Mouse (Mus musculus) liver, embryonic 13.5 days (tissue): ENCODE measurements around the gene Eme1. TPM values are rescaled to one million over a fixed set of nuclear protein-coding genes. Genes with fewer than 3 reads are reported as not detected.
"Not testable (repeated sequence)": the region's sequence is repeated elsewhere in the genome, so short reads cannot be mapped to it uniquely, and the experiment has no call there.

Source experiments
- ATAC-seq: fragments of 200-750 bp; cut with Nextera tagmentation; 2 replicates; pipeline ENCODE4 v1.8.0; 2017; ENCODE audit warnings: low read depth, mild to moderate bottlenecking, moderate number of reproducible peaks, moderate library complexity
- DNase-seq: peaks from one replicate; pipeline ENCODE4 v3.0.0; 2022
- H3K27ac ChIP-seq: fragments of 300-500 bp; sonication (generic); 2 replicates; pipeline ENCODE4 v1.5.1; 2015; ENCODE audit warnings: moderate library complexity, mild to moderate bottlenecking, inconsistent platforms
- H3K27me3 ChIP-seq: fragments of 300-500 bp; sonication (generic); 2 replicates; pipeline ENCODE4 v1.6.1; 2015; ENCODE audit warnings: mild to moderate bottlenecking, inconsistent platforms
- H3K36me3 ChIP-seq: fragments of 300-500 bp; sonication (generic); 2 replicates; pipeline ENCODE4 v1.6.1; 2015; ENCODE audit warnings: mild to moderate bottlenecking, inconsistent platforms
- H3K4me1 ChIP-seq: fragments of 300-500 bp; sonication (generic); replicated peaks from 2 replicates; pipeline ENCODE4 v1.6.1; 2015; ENCODE audit warnings: inconsistent platforms
- H3K4me2 ChIP-seq: fragments of 300-500 bp; sonication (generic); 2 replicates; pipeline ENCODE4 v1.6.1; 2015; ENCODE audit warnings: inconsistent platforms, mild to moderate bottlenecking, moderate library complexity
- H3K4me3 ChIP-seq: fragments of 300-500 bp; sonication (generic); replicated peaks from 2 replicates; pipeline ENCODE4 v1.5.1; 2015; ENCODE audit warnings: mild to moderate bottlenecking, inconsistent platforms
- H3K9ac ChIP-seq: fragments of 300-500 bp; sonication (generic); 2 replicates; pipeline ENCODE4 v1.6.1; 2015; ENCODE audit warnings: mild to moderate bottlenecking, inconsistent platforms
- H3K9me3 ChIP-seq: fragments of 300-500 bp; sonication (generic); replicated peaks from 2 replicates; pipeline ENCODE4 v1.6.1; 2016; ENCODE audit warnings: inconsistent platforms
- WGBS: fragments of 180-500 bp; shearing (Covaris S2); methylation state at CpG from one replicate; pipeline ENCODE4 v1.1.7; 2015; ENCODE audit not compliant: insufficient replicate concordance; 5-methylcytosine and 5-hydroxymethylcytosine counted together
- polyA plus RNA-seq: library from polyadenylated mRNA; unstranded; fragments of >200 nt; fragmentation: Nextera tagmentation; extraction: Ambion mirVana; gene quantifications from 2 replicates; pipeline ENCODE4 v1.2.1, GENCODE M21; 2015

The Eme1 gene
- polyA plus RNA-seq = 18.4 and 19.5 TPM in 2 replicates

GRCm38 (mm10) chr11:94653663-94654436 lies at the start of gene Eme1, which contains the start of gene Mrpl27:
TSS of gene Eme1 (minus strand) at chr11:94653964.
TSS of gene Mrpl27 (plus strand) at chr11:94653767.
- WGBS = under 1% methylated on average over 32 of the region's 32 CpGs
- H3K36me3 ChIP-seq = peaks cover 51% of the 10 kb centered on the region
- peak within 1 kb of the TSS; percentile 79 for H3K27ac ChIP-seq
- ATAC-seq (peak; percentile 88), DNase-seq (peak; percentile 80)
- peak within 1 kb of the TSS; percentile 72 for H3K4me2 ChIP-seq
- peak within 1 kb of the TSS; percentile 76 for H3K4me3 ChIP-seq
- peaks cover 40% of the 10 kb centered on the region for H3K4me1 ChIP-seq
- H3K9me3 ChIP-seq = no peaks in the 10 kb centered on the region
- peak within 1 kb of the TSS; percentile 83 for H3K9ac ChIP-seq
- H3K27me3 ChIP-seq = no peaks in the 10 kb centered on the region

GRCm38 (mm10) chr11:94702216-94702610 lies 48.4 kb upstream of the Eme1 start:
- 53% methylated on average over 3 of the region's 3 CpGs for WGBS
- Histone ChIP-seq H3K9me3 (no peaks in the 10 kb centered on the region), H3K27me3 (0 out of 2 replicates have a peak, but pooled peaks cover 6% of the 10 kb centered on the region), H3K36me3 (no peaks in the 10 kb centered on the region), H3K4me2 (no peak overlapping the region), H3K4me1 (no peaks in the 10 kb centered on the region), H3K27ac (no peak overlapping the region), H3K4me3 (no peak overlapping the region), H3K9ac (no peak overlapping the region)
- DNase-seq (no peak), ATAC-seq (no peak)

- WGBS = 57% methylated on average over 27 of the region's 27 CpGs
- Histone ChIP-seq H3K36me3 (no peaks in the 10 kb centered on the region), H3K4me2 (no peak overlapping the region), H3K27ac (no peak overlapping the region), H3K4me1 (no peaks in the 10 kb centered on the region), H3K9me3 (no peaks in the 10 kb centered on the region), H3K9ac (no peak overlapping the region), H3K4me3 (no peak overlapping the region), H3K27me3 (0 out of 2 replicates have a peak, but pooled peaks cover 6% of the 10 kb centered on the region)
- DNase-seq (no peak), ATAC-seq (no peak)
Measured at GRCm38 (mm10) chr11:94701401-94702215, 47.8 kb upstream of the Eme1 start.

- H3K4me2 ChIP-seq = no peak overlapping the region
- H3K9me3 ChIP-seq = no peaks in the 10 kb centered on the region
- H3K4me1 ChIP-seq = no peaks in the 10 kb centered on the region
- DNase-seq (no peak), ATAC-seq (no peak)
- H3K36me3 ChIP-seq = no peaks in the 10 kb centered on the region
- no peak overlapping the region for H3K4me3 ChIP-seq
- no peak overlapping the region for H3K9ac ChIP-seq
- WGBS = 75% methylated on average over 3 of the region's 3 CpGs
- H3K27me3 ChIP-seq = 0 out of 2 replicates have a peak, but pooled peaks cover 6% of the 10 kb centered on the region
- H3K27ac ChIP-seq = no peak overlapping the region
Measured at GRCm38 (mm10) chr11:94699399-94699798, 45.6 kb upstream of the Eme1 start.

- Histone ChIP-seq H3K27ac (no peak overlapping the region), H3K9me3 (no peaks in the 10 kb centered on the region), H3K4me1 (no peaks in the 10 kb centered on the region), H3K4me2 (no peak overlapping the region), H3K9ac (no peak overlapping the region), H3K36me3 (no peaks in the 10 kb centered on the region), H3K27me3 (0 out of 2 replicates have a peak, but pooled peaks cover 6% of the 10 kb centered on the region), H3K4me3 (no peak overlapping the region)
- WGBS = 37% methylated on average over 13 of the region's 13 CpGs
- ATAC-seq (no peak), DNase-seq (no peak)
Measured at GRCm38 (mm10) chr11:94697703-94698464, 44.1 kb upstream of the Eme1 start.

GRCm38 (mm10) chr11:94697140-94697539 lies 43.4 kb upstream of the Eme1 start:
- no peak overlapping the region for H3K9ac ChIP-seq
- H3K4me3 ChIP-seq = no peak overlapping the region
- no peaks in the 10 kb centered on the region for H3K9me3 ChIP-seq
- no peak for ATAC-seq
- no peak overlapping the region for H3K27ac ChIP-seq
- H3K27me3 ChIP-seq = 0 out of 2 replicates have a peak, but pooled peaks cover 4% of the 10 kb centered on the region
- DNase-seq = no peak
- H3K4me1 ChIP-seq = no peaks in the 10 kb centered on the region
- no peaks in the 10 kb centered on the region for H3K36me3 ChIP-seq
- WGBS = 63% methylated on average over 2 of the region's 2 CpGs
- H3K4me2 ChIP-seq = no peak overlapping the region

- H3K36me3 ChIP-seq = no peaks in the 10 kb centered on the region
- H3K4me3 ChIP-seq = no peak overlapping the region
- DNase-seq (no peak), ATAC-seq (no peak)
- H3K9ac ChIP-seq = no peak overlapping the region
- 37% methylated on average over 6 of the region's 6 CpGs for WGBS
- H3K9me3 ChIP-seq = no peaks in the 10 kb centered on the region
- H3K4me1 ChIP-seq = no peaks in the 10 kb centered on the region
- H3K4me2 ChIP-seq = no peak overlapping the region
- H3K27ac ChIP-seq = no peak overlapping the region
- H3K27me3 ChIP-seq = no peaks in the 10 kb centered on the region
Measured at GRCm38 (mm10) chr11:94695508-94695907, 41.7 kb upstream of the Eme1 start.

GRCm38 (mm10) chr11:94692502-94692901 lies 38.7 kb upstream of the Eme1 start:
- H3K27me3 ChIP-seq, H3K4me1 ChIP-seq, H3K4me2 ChIP-seq, H3K9ac ChIP-seq, DNase-seq, H3K4me3 ChIP-seq, ATAC-seq, H3K27ac ChIP-seq, H3K36me3 ChIP-seq, H3K9me3 ChIP-seq: not testable (repeated sequence)

- Histone ChIP-seq H3K27ac (no peak overlapping the region), H3K4me1 (no peaks in the 10 kb centered on the region), H3K27me3 (no peaks in the 10 kb centered on the region), H3K9ac (no peak overlapping the region), H3K9me3 (no peaks in the 10 kb centered on the region), H3K36me3 (no peaks in the 10 kb centered on the region), H3K4me2 (no peak overlapping the region), H3K4me3 (no peak overlapping the region)
- ATAC-seq (no peak), DNase-seq (no peak)
- 26% methylated on average over 6 of the region's 6 CpGs for WGBS
Measured at GRCm38 (mm10) chr11:94687178-94687577, 33.4 kb upstream of the Eme1 start.

- no peak for DNase-seq
- Histone ChIP-seq H3K9me3 (no peaks in the 10 kb centered on the region), H3K36me3 (no peaks in the 10 kb centered on the region), H3K27me3 (no peaks in the 10 kb centered on the region), H3K9ac (no peak overlapping the region), H3K27ac (no peak overlapping the region), H3K4me1 (peaks cover 4% of the 10 kb centered on the region), H3K4me3 (no peak overlapping the region), H3K4me2 (no peak overlapping the region)
- ATAC-seq = no peak
- WGBS = 61% methylated on average over 7 of the region's 7 CpGs
Measured at GRCm38 (mm10) chr11:94682427-94682826, 28.7 kb upstream of the Eme1 start.

GRCm38 (mm10) chr11:94681640-94682039 lies 27.9 kb upstream of the Eme1 start:
- ATAC-seq = no peak
- H3K4me2 ChIP-seq = no peak overlapping the region
- 73% methylated on average over 4 of the region's 4 CpGs for WGBS

More at GRCm38 (mm10) chr11:94681640-94682039, 27.9 kb upstream of the Eme1 start:
- Histone ChIP-seq H3K36me3 (no peaks in the 10 kb centered on the region), H3K4me1 (peaks cover 9% of the 10 kb centered on the region), H3K9me3 (no peaks in the 10 kb centered on the region), H3K4me3 (no peak overlapping the region), H3K9ac (no peak overlapping the region), H3K27ac (no peak overlapping the region), H3K27me3 (no peaks in the 10 kb centered on the region)
- DNase-seq = no peak
